Mouse (Mus musculus): ENCODE measurements around the gene Glp2r. TPM values are rescaled to one million over a fixed set of nuclear protein-coding genes. Genes with fewer than 3 reads are reported as not detected.

Gene Glp2r
- polyA plus RNA-seq, 1 experiment from 2014 or later, result not detected

GRCm38 (mm10) chr11:67723231-67724013, 47.5 kb downstream of the Glp2r start:
- no peaks in the 10 kb centered on the region for H3K36me3 ChIP-seq (replicated peaks; ENCODE audit: control insufficient read depth, insufficient read depth, low read depth, low read length)
- H3K9ac ChIP-seq (replicated peaks; ENCODE audit: low read length), result no peak overlapping the region
- WGBS, result 67% methylated on average over 8 of the region's 8 CpGs
- no peak for DNase-seq (ENCODE audit: low spot score)
- H3K9me3 ChIP-seq (replicated peaks; ENCODE audit: control insufficient read depth, low read length), result no peaks in the 10 kb centered on the region
- no peaks in the 10 kb centered on the region for H3K27me3 ChIP-seq (ENCODE audit: control insufficient read depth, insufficient read depth, low read length)
- no peak for ATAC-seq (replicated peaks; ENCODE audit: insufficient number of reproducible peaks, low FRiP score, low TSS enrichment, low read depth)
- no peaks in the 10 kb centered on the region for H3K4me1 ChIP-seq (ENCODE audit: control insufficient read depth, insufficient read depth, low read length)
- no peak overlapping the region for H3K27ac ChIP-seq (replicated peaks; ENCODE audit: low read depth, low read length)
- H3K4me2 ChIP-seq (ENCODE audit: low read depth, low read length), result no peak overlapping the region
- no peak overlapping the region for H3K4me3 ChIP-seq (ENCODE audit: low read depth, low read length)

- Histone ChIP-seq H3K4me1 (ENCODE audit: control insufficient read depth, insufficient read depth, low read length) (no peaks in the 10 kb centered on the region), H3K4me2 (ENCODE audit: low read depth, low read length) (no peak overlapping the region), H3K9me3 (replicated peaks; ENCODE audit: control insufficient read depth, low read length) (no peaks in the 10 kb centered on the region), H3K27ac (replicated peaks; ENCODE audit: low read depth, low read length) (no peak overlapping the region), H3K9ac (replicated peaks; ENCODE audit: low read length) (no peak overlapping the region), H3K27me3 (ENCODE audit: control insufficient read depth, insufficient read depth, low read length) (no peaks in the 10 kb centered on the region), H3K4me3 (ENCODE audit: low read depth, low read length) (no peak overlapping the region), H3K36me3 (replicated peaks; ENCODE audit: control insufficient read depth, insufficient read depth, low read depth, low read length) (no peaks in the 10 kb centered on the region)
- DNase-seq (ENCODE audit: low spot score) (no peak), ATAC-seq (replicated peaks; ENCODE audit: insufficient number of reproducible peaks, low FRiP score, low TSS enrichment, low read depth) (no peak)
- 47% methylated on average over 7 of the region's 7 CpGs for WGBS
Measured at GRCm38 (mm10) chr11:67722399-67723156, 48.4 kb downstream of the Glp2r start.

GRCm38 (mm10) chr11:67721485-67721884, 49.5 kb downstream of the Glp2r start:
- no peak overlapping the region for H3K27ac ChIP-seq (replicated peaks; ENCODE audit: low read depth, low read length)
- ATAC-seq (replicated peaks; ENCODE audit: insufficient number of reproducible peaks, low FRiP score, low TSS enrichment, low read depth) (no peak), DNase-seq (ENCODE audit: low spot score) (no peak)
- H3K4me3 ChIP-seq (ENCODE audit: low read depth, low read length), result no peak overlapping the region
- H3K4me2 ChIP-seq (ENCODE audit: low read depth, low read length), result no peak overlapping the region
- H3K27me3 ChIP-seq (ENCODE audit: control insufficient read depth, insufficient read depth, low read length), result no peaks in the 10 kb centered on the region
- H3K4me1 ChIP-seq (ENCODE audit: control insufficient read depth, insufficient read depth, low read length), result no peaks in the 10 kb centered on the region
- no peaks in the 10 kb centered on the region for H3K9me3 ChIP-seq (replicated peaks; ENCODE audit: control insufficient read depth, low read length)
- no peaks in the 10 kb centered on the region for H3K36me3 ChIP-seq (replicated peaks; ENCODE audit: control insufficient read depth, insufficient read depth, low read depth, low read length)
- H3K9ac ChIP-seq (replicated peaks; ENCODE audit: low read length), result no peak overlapping the region
- WGBS, result 93% methylated on average over 5 of the region's 5 CpGs

GRCm38 (mm10) chr11:67715382-67715781, 55.6 kb downstream of the Glp2r start:
- Histone ChIP-seq H3K27ac (replicated peaks; ENCODE audit: low read depth, low read length) (no peak overlapping the region), H3K36me3 (replicated peaks; ENCODE audit: control insufficient read depth, insufficient read depth, low read depth, low read length) (no peaks in the 10 kb centered on the region), H3K9ac (replicated peaks; ENCODE audit: low read length) (no peak overlapping the region), H3K4me1 (ENCODE audit: control insufficient read depth, insufficient read depth, low read length) (no peaks in the 10 kb centered on the region), H3K27me3 (ENCODE audit: control insufficient read depth, insufficient read depth, low read length) (no peaks in the 10 kb centered on the region), H3K9me3 (replicated peaks; ENCODE audit: control insufficient read depth, low read length) (no peaks in the 10 kb centered on the region), H3K4me3 (ENCODE audit: low read depth, low read length) (no peak overlapping the region), H3K4me2 (ENCODE audit: low read depth, low read length) (no peak overlapping the region)
- ATAC-seq (replicated peaks; ENCODE audit: insufficient number of reproducible peaks, low FRiP score, low TSS enrichment, low read depth) (no peak), DNase-seq (ENCODE audit: low spot score) (no peak)
- 82% methylated on average over 4 of the region's 4 CpGs for WGBS

- H3K4me1 ChIP-seq (ENCODE audit: control insufficient read depth, insufficient read depth, low read length), result no peaks in the 10 kb centered on the region
- no peak overlapping the region for H3K9ac ChIP-seq (replicated peaks; ENCODE audit: low read length)
- no peak overlapping the region for H3K27ac ChIP-seq (replicated peaks; ENCODE audit: low read depth, low read length)
- 85% methylated on average over 4 of the region's 4 CpGs for WGBS
- no peaks in the 10 kb centered on the region for H3K9me3 ChIP-seq (replicated peaks; ENCODE audit: control insufficient read depth, low read length)
- no peak for ATAC-seq (replicated peaks; ENCODE audit: insufficient number of reproducible peaks, low FRiP score, low TSS enrichment, low read depth)
- no peak overlapping the region for H3K4me3 ChIP-seq (ENCODE audit: low read depth, low read length)
- no peak for DNase-seq (ENCODE audit: low spot score)
- no peak overlapping the region for H3K4me2 ChIP-seq (ENCODE audit: low read depth, low read length)
- no peaks in the 10 kb centered on the region for H3K27me3 ChIP-seq (ENCODE audit: control insufficient read depth, insufficient read depth, low read length)
- H3K36me3 ChIP-seq (replicated peaks; ENCODE audit: control insufficient read depth, insufficient read depth, low read depth, low read length), result no peaks in the 10 kb centered on the region
Measured at GRCm38 (mm10) chr11:67712976-67713375, 58.0 kb downstream of the Glp2r start.

- Histone ChIP-seq H3K4me1 (ENCODE audit: control insufficient read depth, insufficient read depth, low read length) (no peaks in the 10 kb centered on the region), H3K36me3 (replicated peaks; ENCODE audit: control insufficient read depth, insufficient read depth, low read depth, low read length) (no peaks in the 10 kb centered on the region), H3K9ac (replicated peaks; ENCODE audit: low read length) (no peak within 1 kb of the TSS), H3K4me3 (ENCODE audit: low read depth, low read length) (no peak within 1 kb of the TSS), H3K4me2 (ENCODE audit: low read depth, low read length) (no peak within 1 kb of the TSS), H3K9me3 (replicated peaks; ENCODE audit: control insufficient read depth, low read length) (no peaks in the 10 kb centered on the region), H3K27ac (replicated peaks; ENCODE audit: low read depth, low read length) (no peak within 1 kb of the TSS), H3K27me3 (ENCODE audit: control insufficient read depth, insufficient read depth, low read length) (no peaks in the 10 kb centered on the region)
- WGBS, result 67% methylated on average over 7 of the region's 7 CpGs
- ATAC-seq (replicated peaks; ENCODE audit: insufficient number of reproducible peaks, low FRiP score, low TSS enrichment, low read depth), result no peak
- no peak for DNase-seq (ENCODE audit: low spot score)
Measured at GRCm38 (mm10) chr11:67694703-67695376, 76.1 kb downstream of the Glp2r start, which contains the start of gene Rcvrn. Rcvrn (plus strand) TSS chr11:67695326.

- Histone ChIP-seq H3K36me3 (replicated peaks; ENCODE audit: control insufficient read depth, insufficient read depth, low read depth, low read length) (no peaks in the 10 kb centered on the region), H3K27me3 (ENCODE audit: control insufficient read depth, insufficient read depth, low read length) (no peaks in the 10 kb centered on the region), H3K9me3 (replicated peaks; ENCODE audit: control insufficient read depth, low read length) (no peaks in the 10 kb centered on the region), H3K4me2 (ENCODE audit: low read depth, low read length) (no peak overlapping the region), H3K9ac (replicated peaks; ENCODE audit: low read length) (no peak overlapping the region), H3K27ac (replicated peaks; ENCODE audit: low read depth, low read length) (no peak overlapping the region), H3K4me1 (ENCODE audit: control insufficient read depth, insufficient read depth, low read length) (no peaks in the 10 kb centered on the region), H3K4me3 (ENCODE audit: low read depth, low read length) (no peak overlapping the region)
- 77% methylated on average over 2 of the region's 2 CpGs for WGBS
- ATAC-seq (replicated peaks; ENCODE audit: insufficient number of reproducible peaks, low FRiP score, low TSS enrichment, low read depth) (no peak), DNase-seq (ENCODE audit: low spot score) (no peak)
Measured at GRCm38 (mm10) chr11:67686109-67686508, 84.8 kb downstream of the Glp2r start.

- H3K27me3 ChIP-seq (ENCODE audit: control insufficient read depth, insufficient read depth, low read length), result no peaks in the 10 kb centered on the region
- H3K4me1 ChIP-seq (ENCODE audit: control insufficient read depth, insufficient read depth, low read length), result no peaks in the 10 kb centered on the region
- H3K4me2 ChIP-seq (ENCODE audit: low read depth, low read length), result no peak overlapping the region
- no peaks in the 10 kb centered on the region for H3K9me3 ChIP-seq (replicated peaks; ENCODE audit: control insufficient read depth, low read length)
- H3K9ac ChIP-seq (replicated peaks; ENCODE audit: low read length), result no peak overlapping the region
- 85% methylated on average over 3 of the region's 3 CpGs for WGBS
- ATAC-seq (replicated peaks; ENCODE audit: insufficient number of reproducible peaks, low FRiP score, low TSS enrichment, low read depth), result no peak
- DNase-seq (ENCODE audit: low spot score), result no peak
- H3K27ac ChIP-seq (replicated peaks; ENCODE audit: low read depth, low read length), result no peak overlapping the region
- H3K4me3 ChIP-seq (ENCODE audit: low read depth, low read length), result no peak overlapping the region
- H3K36me3 ChIP-seq (replicated peaks; ENCODE audit: control insufficient read depth, insufficient read depth, low read depth, low read length), result no peaks in the 10 kb centered on the region
Measured at GRCm38 (mm10) chr11:67681871-67682270, 89.1 kb downstream of the Glp2r start.

Data from embryonic facial prominence, embryonic 11.5 days (tissue).